Mouse (Mus musculus) hindbrain, embryonic 13.5 days (tissue): ENCODE measurements around the gene Dspp. TPM values are rescaled to one million over a fixed set of nuclear protein-coding genes. Genes with fewer than 3 reads are reported as not detected.

Experiments used
- ATAC-seq: fragments of 200-750 bp; cut with Nextera tagmentation; 2 replicates; pipeline ENCODE4 v1.8.0; 2017; ENCODE audit warnings: moderate TSS enrichment; ENCODE audit not compliant: low FRiP score
- H3K27ac ChIP-seq: fragments of 300-500 bp; sonication (generic); 2 replicates; pipeline ENCODE4 v1.5.1; 2015; ENCODE audit warnings: inconsistent platforms, mild to moderate bottlenecking, moderate library complexity
- H3K27me3 ChIP-seq: fragments of 300-500 bp; sonication (generic); 2 replicates; pipeline ENCODE4 v1.6.1; 2015; ENCODE audit warnings: mild to moderate bottlenecking, inconsistent platforms
- H3K36me3 ChIP-seq: fragments of 300-500 bp; sonication (generic); 2 replicates; pipeline ENCODE4 v1.6.1; 2015; ENCODE audit warnings: mild to moderate bottlenecking, inconsistent platforms
- H3K4me1 ChIP-seq: fragments of 300-500 bp; sonication (generic); replicated peaks from 2 replicates; pipeline ENCODE4 v1.6.1; 2015; ENCODE audit warnings: inconsistent platforms
- H3K4me2 ChIP-seq: fragments of 300-500 bp; sonication (generic); 2 replicates; pipeline ENCODE4 v1.6.1; 2015; ENCODE audit warnings: inconsistent platforms, mild to moderate bottlenecking, moderate library complexity
- H3K4me3 ChIP-seq: fragments of 300-500 bp; sonication (generic); 2 replicates; pipeline ENCODE4 v1.5.1; 2015; ENCODE audit warnings: mild to moderate bottlenecking, inconsistent platforms
- H3K9ac ChIP-seq: fragments of 300-500 bp; sonication (generic); 2 replicates; pipeline ENCODE4 v1.6.1; 2015; ENCODE audit warnings: mild to moderate bottlenecking, inconsistent platforms
- H3K9me3 ChIP-seq: fragments of 300-500 bp; sonication (generic); 2 replicates; pipeline ENCODE4 v1.6.1; 2016; ENCODE audit warnings: inconsistent platforms
- WGBS: fragments of 180-500 bp; shearing (Covaris S2); methylation state at CpG from one replicate; pipeline ENCODE4 v1.1.7; 2015; 5-methylcytosine and 5-hydroxymethylcytosine counted together
- polyA plus RNA-seq: library from polyadenylated mRNA; unstranded; fragments of >200 nt; fragmentation: Nextera tagmentation; extraction: Ambion mirVana; gene quantifications from 2 replicates; pipeline ENCODE4 v1.2.1, GENCODE M21; 2015

Dspp gene
- polyA plus RNA-seq, 1 experiment from 2014 or later: not detected

DNA sequence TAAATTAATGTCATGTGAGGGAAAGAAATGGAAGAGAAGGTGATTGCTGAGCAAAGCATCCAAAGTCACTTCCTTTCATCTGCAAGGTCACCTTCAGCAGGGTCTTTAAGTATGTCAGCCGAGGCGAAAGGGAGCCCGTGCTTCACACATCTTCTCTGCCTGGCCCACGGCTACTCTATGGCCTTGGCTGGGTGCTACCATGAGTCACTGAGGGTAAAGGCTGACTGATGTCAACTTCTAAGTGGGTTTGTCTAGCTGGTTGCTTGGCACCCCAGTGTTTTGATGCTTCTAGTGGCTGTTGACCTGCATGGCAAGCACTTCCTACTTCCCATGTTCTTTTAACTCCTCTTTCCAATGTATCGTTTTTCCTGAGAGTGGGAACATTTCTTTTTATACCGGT lies 20.3 kb upstream of the Dspp start:
- ATAC-seq: no peak
- Histone ChIP-seq H3K4me2 (no peak overlapping the region), H3K27ac (no peak overlapping the region), H3K9me3 (no peaks in the 10 kb centered on the region), H3K9ac (no peak overlapping the region), H3K4me1 (no peaks in the 10 kb centered on the region), H3K27me3 (no peaks in the 10 kb centered on the region), H3K4me3 (no peak overlapping the region), H3K36me3 (no peaks in the 10 kb centered on the region)
- 96% methylated on average over 6 of the region's 6 CpGs for WGBS

DNA sequence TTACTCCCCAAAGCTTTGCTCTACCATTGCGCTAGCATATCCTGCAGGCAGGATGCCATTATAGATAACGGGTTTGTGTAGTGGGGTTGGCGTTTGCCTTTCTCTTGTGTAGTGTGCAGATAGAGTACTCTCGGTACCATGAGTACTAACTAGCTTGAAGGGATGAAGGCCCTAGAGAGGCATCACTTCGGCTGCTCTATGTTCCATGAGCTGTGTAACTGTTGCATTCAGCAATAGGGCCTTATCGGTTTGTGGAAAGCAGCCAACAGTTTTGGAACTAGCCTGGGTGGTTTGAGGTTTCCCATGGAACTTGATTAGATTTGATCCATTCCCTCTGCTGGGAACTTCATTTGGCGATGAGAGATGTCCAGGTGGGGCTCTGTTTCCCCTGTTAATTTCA lies 12.8 kb upstream of the Dspp start:
- H3K4me1 ChIP-seq: no peaks in the 10 kb centered on the region
- no peak overlapping the region for H3K27ac ChIP-seq
- no peaks in the 10 kb centered on the region for H3K9me3 ChIP-seq
- H3K36me3 ChIP-seq: no peaks in the 10 kb centered on the region
- no peak for ATAC-seq
- no peak overlapping the region for H3K4me2 ChIP-seq
- H3K27me3 ChIP-seq: no peaks in the 10 kb centered on the region
- H3K9ac ChIP-seq: no peak overlapping the region
- 95% methylated on average over 7 of the region's 7 CpGs for WGBS
- H3K4me3 ChIP-seq: no peak overlapping the region

DNA sequence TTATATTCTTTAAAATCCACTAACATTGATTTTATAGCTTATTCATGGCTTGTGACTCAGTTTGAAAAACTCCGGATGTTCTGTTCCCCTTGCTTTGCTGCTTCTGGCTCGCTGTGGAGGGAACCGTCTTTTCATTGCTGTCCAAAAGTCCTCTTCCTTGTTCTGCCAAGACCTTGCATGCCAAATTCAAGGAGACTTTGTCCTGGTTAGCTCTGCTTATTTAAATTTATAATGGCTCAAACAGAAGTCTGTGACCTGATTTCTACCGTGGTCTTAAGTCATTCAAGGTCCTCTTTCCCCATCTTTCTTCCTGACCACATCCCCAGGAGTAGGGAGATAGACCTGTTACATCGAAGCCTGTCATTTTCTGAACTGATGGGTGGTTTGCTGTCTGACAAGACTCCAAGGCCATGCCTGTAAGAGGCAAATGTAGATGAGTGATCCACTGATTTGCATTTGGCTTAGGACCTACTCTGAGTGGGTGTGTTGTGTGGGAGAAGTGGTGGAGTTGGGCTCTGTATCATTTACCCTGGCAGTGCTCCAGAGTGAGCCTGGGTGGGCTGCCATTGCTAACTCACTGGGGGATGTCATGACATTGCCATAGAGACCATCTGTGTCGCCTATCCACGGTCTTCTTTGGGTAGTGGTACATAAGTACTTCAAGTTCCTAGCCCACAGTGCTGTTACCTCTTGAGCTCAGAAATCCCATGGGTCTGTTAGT lies 12.0 kb upstream of the Dspp start:
- Histone ChIP-seq H3K4me3 (no peak overlapping the region), H3K9me3 (no peaks in the 10 kb centered on the region), H3K36me3 (no peaks in the 10 kb centered on the region), H3K9ac (no peak overlapping the region), H3K4me2 (no peak overlapping the region), H3K27ac (no peak overlapping the region), H3K27me3 (no peaks in the 10 kb centered on the region), H3K4me1 (no peaks in the 10 kb centered on the region)
- 82% methylated on average over 7 of the region's 7 CpGs for WGBS
- peak; percentile 68; the same call in 1 of the 2 replicates for ATAC-seq

DNA sequence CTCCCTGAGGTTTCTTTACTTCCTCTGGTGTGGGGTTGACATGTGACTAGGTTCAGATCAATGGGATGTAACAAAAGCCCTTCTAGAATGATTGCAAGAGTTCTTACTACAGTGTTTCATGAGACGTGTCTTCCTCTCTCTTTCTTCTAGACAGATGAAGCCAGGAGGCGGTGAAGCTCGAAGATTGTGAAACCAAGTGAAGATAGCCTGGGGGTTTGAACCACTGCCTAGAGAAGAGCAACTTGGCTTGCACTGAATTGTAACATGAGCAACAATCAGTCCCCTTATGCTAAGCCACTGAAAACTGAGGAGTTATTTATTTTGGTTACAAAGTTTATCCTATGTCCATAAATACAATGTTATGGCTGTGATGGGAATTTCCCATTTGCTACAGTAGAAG lies 9.9 kb upstream of the Dspp start:
- Histone ChIP-seq H3K27me3 (no peaks in the 10 kb centered on the region), H3K36me3 (no peaks in the 10 kb centered on the region)
- 82% methylated on average over 3 of the region's 3 CpGs for whole genome bisulfite sequencing

DNA sequence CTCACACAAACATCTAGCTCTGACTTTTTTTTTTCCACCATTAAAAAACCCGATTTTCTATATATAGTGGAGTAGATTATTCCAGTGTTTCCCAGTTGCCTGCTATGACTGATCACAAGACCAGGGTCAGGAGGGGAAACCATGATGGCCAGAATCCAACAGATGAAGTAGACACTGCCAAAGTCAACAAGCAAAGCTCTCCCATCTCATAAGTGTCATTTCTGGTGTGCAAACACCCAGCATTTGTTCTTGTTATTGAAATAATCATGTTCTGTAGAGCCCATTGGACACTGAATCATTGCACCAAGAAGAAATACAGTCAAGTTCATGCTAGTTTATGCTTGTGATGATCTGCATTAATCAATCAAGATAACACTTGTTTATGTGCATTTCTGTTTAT lies 9.1 kb upstream of the Dspp start:
- no peak overlapping the region for H3K4me2 ChIP-seq
- no peaks in the 10 kb centered on the region for H3K9me3 ChIP-seq
- 74% methylated on average over 1 of the region's 1 CpGs for WGBS
- H3K4me1 ChIP-seq: no peaks in the 10 kb centered on the region
- no peak overlapping the region for H3K9ac ChIP-seq
- no peaks in the 10 kb centered on the region for H3K27me3 ChIP-seq
- no peaks in the 10 kb centered on the region for H3K36me3 ChIP-seq
- no peak for ATAC-seq
- no peak overlapping the region for H3K27ac ChIP-seq
- H3K4me3 ChIP-seq: no peak overlapping the region

More for the DNA sequence above, 9.9 kb upstream of the Dspp start:
- no peak for ATAC-seq
- H3K4me1 ChIP-seq: no peaks in the 10 kb centered on the region
- H3K27ac ChIP-seq: no peak overlapping the region
- no peaks in the 10 kb centered on the region for H3K9me3 ChIP-seq
- no peak overlapping the region for H3K4me3 ChIP-seq
- no peak overlapping the region for H3K9ac ChIP-seq
- H3K4me2 ChIP-seq: no peak overlapping the region

DNA sequence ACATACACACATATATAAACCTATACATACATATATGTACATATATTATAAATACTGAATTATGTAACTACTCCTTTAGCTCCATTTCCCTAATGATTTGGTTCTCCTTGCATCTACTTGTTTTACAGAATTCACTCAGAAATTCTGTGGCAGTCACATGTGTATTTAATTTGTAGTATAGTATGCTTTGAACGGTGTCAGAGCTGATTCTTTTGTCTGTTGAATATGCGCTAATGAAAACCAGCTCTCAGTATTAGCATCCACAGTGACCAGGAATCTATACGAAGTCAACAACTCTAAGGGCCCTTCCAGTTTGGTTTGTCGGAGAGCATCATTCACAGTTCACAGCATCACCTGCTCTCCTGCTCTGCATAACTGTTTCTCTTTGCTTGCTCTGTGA lies 7.0 kb upstream of the Dspp start:
- Histone ChIP-seq H3K4me3 (no peak overlapping the region), H3K9me3 (no peaks in the 10 kb centered on the region), H3K4me1 (no peaks in the 10 kb centered on the region), H3K27ac (no peak overlapping the region), H3K36me3 (no peaks in the 10 kb centered on the region), H3K27me3 (no peaks in the 10 kb centered on the region), H3K9ac (no peak overlapping the region), H3K4me2 (no peak overlapping the region)
- WGBS: 91% methylated on average over 4 of the region's 4 CpGs
- no peak for ATAC-seq

DNA sequence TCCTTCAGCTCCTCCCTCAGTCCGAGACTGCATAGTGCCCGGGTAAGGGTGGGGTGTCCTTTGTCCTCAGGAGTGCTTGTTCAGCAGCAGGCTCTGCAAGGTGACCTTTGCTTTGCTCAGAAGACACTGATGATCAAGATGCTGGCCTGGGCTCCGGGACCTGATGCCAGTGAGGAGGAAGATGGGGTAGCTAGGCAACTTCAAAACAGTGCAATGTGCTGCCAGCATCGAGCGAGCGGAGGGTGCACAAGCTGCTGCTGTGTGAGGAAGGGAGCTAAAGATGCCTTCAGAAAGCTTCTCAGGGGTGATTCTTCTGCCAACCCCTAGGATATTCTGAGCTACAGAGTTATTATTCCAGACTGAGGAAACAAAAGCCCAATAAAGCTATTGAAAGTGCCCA lies 2.6 kb downstream of the Dspp start:
- Histone ChIP-seq H3K27me3 (no peaks in the 10 kb centered on the region), H3K9me3 (0 out of 2 replicates have a peak, but pooled peaks cover under 1% of the 10 kb centered on the region), H3K4me2 (no peak overlapping the region), H3K4me3 (no peak overlapping the region), H3K9ac (no peak overlapping the region), H3K4me1 (no peaks in the 10 kb centered on the region), H3K27ac (no peak overlapping the region), H3K36me3 (no peaks in the 10 kb centered on the region)
- ATAC-seq: no peak
- 78% methylated on average over 6 of the region's 6 CpGs for WGBS

DNA sequence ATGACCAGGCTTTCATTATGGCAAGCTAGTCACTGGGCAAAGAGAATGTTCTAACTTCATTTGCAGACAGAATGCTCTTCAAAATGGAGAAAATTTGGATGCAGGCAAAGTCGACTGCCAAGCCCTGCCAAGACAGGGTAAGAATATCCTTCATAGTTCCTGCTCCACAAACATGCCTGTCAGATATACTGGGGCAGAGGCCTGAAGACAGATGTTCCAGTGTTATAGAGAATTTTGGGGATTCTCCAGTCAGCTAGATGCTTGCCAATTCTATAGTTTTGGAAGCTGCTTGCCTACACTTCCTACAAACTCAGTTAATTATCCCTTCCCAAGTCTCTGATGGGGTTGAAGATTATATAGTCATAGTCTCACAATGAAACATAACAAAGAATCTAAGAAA lies 13.2 kb downstream of the Dspp start:
- Histone ChIP-seq H3K9me3 (peaks cover 3% of the 10 kb centered on the region), H3K4me2 (no peak overlapping the region), H3K9ac (no peak overlapping the region), H3K27ac (no peak overlapping the region), H3K4me1 (no peaks in the 10 kb centered on the region), H3K4me3 (no peak overlapping the region), H3K27me3 (no peaks in the 10 kb centered on the region), H3K36me3 (no peaks in the 10 kb centered on the region)
- WGBS: 95% methylated on average over 1 of the region's 1 CpGs
- no peak for ATAC-seq

DNA sequence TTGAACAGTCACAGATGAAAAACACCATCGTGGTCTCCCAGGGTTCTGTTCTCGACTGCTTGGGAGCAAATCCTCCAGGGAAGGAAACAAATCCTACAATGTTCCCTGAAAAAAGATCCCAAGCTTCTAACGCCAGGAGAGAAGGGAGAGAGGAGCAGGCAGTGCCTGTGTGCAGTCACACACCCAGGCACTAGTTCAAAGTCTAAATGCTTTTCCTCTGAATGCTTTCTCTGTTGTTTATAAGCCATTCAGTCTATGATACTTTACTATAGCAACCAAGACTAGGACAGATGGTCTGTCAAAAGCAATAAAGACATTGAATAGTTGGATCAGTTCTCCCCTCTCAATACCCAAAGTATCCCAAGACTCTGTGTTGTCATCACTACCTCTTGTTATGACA lies 16.8 kb downstream of the Dspp start:
- ATAC-seq: no peak
- Histone ChIP-seq H3K9me3 (peaks cover 2% of the 10 kb centered on the region), H3K36me3 (no peaks in the 10 kb centered on the region), H3K27me3 (no peaks in the 10 kb centered on the region), H3K27ac (no peak overlapping the region), H3K9ac (no peak overlapping the region), H3K4me1 (no peaks in the 10 kb centered on the region), H3K4me3 (no peak overlapping the region), H3K4me2 (no peak overlapping the region)
- WGBS: 74% methylated on average over 3 of the region's 3 CpGs

DNA sequence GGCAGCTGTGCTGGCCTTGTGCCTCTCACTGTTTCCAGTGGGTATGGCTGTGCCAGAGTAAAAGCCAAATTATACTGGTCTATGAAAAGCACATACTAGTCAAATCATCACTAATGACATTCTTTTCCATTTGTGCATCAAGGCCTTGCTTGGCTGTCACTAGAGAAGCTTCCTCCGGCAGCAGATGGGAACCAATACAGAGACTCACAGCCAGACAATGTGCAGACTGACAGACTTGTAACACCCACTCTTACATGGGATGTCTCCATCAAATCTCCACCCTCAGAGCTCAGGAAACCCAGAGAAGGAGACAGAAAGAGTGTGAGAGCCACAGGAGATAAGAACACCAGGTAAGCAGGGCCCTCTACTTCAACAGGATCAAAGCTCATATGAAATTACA lies 24.6 kb downstream of the Dspp start:
- Histone ChIP-seq H3K4me3 (no peak overlapping the region), H3K36me3 (no peaks in the 10 kb centered on the region), H3K4me2 (no peak overlapping the region), H3K4me1 (no peaks in the 10 kb centered on the region), H3K9ac (no peak overlapping the region), H3K9me3 (no peaks in the 10 kb centered on the region), H3K27ac (no peak overlapping the region), H3K27me3 (no peaks in the 10 kb centered on the region)
- 95% methylated on average over 1 of the region's 1 CpGs for WGBS
- no peak for ATAC-seq

DNA sequence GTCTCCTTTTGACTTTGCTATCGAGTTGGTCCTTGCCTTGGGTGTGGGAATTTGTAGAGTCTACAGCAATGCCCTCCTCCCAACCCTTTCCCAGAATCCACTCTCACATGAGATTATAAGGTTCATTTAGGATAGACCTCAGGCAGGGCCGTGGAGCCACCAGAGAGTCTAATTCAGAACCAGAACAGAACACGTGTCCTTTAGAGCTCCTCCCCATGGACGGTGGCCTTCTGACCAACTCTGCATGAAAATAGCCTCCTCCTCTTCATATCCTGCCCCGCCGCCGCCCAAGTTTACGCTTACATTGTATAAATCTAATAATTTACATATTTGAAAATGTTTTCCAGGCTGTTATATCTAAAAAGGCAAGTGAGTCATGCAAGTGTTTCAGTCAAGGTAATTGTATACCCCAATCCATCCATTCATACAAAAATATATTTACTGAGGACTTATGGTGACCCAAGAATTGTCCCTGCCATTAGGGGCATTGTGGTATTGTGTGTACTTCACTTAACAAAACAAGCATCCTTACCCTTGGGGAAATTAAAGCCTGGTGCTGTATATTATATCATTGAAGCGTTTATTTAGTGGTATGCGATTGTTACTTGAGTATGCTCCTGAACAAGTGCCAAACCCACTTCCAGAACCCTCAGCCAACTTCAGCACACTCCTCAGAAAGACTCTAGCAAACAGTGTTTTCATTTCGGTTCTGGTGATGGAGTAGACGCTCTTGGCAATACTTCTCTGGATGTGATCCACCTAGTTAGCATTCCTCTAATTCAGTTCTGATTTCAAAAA lies 30.8 kb downstream of the Dspp start:
- H3K9me3 ChIP-seq: no peaks in the 10 kb centered on the region
- H3K9ac ChIP-seq: no peak overlapping the region
- H3K27me3 ChIP-seq: no peaks in the 10 kb centered on the region
- H3K4me3 ChIP-seq: no peak overlapping the region
- H3K4me2 ChIP-seq: no peak overlapping the region
- no peaks in the 10 kb centered on the region for H3K4me1 ChIP-seq
- no peak for ATAC-seq
- WGBS: 94% methylated on average over 12 of the region's 12 CpGs
- no peaks in the 10 kb centered on the region for H3K36me3 ChIP-seq
- H3K27ac ChIP-seq: no peak overlapping the region

DNA sequence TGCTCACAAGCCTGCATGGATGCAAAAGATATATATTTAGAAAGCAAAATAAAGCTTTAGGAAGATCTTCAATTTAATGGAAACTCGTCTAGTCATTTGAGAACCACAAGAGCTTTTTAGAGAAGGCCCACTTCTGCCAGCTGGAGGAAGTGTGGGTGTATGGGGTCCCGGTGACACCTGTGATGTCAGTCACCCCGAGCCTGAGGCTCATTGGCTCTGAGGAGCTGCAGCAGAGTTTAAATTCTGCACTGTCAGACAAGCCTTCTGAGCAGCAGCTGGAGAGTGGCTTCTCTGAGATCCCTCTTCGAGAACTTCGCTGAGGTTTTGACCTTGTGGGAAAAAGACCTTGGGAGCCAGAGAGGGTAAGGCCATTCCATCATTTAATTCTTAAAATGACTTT lies 31.8 kb downstream of the Dspp start, which contains the start of gene Dmp1:
Dmp1 (plus strand) TSS at position 263 of the 400 bp plus-strand sequence.
- Histone ChIP-seq H3K9ac (no peak within 1 kb of the TSS), H3K4me2 (no peak within 1 kb of the TSS), H3K4me1 (no peaks in the 10 kb centered on the region), H3K4me3 (no peak within 1 kb of the TSS), H3K27ac (no peak within 1 kb of the TSS), H3K9me3 (no peaks in the 10 kb centered on the region), H3K36me3 (no peaks in the 10 kb centered on the region), H3K27me3 (no peaks in the 10 kb centered on the region)
- ATAC-seq: no peak
- 79% methylated on average over 5 of the region's 5 CpGs for WGBS

DNA sequence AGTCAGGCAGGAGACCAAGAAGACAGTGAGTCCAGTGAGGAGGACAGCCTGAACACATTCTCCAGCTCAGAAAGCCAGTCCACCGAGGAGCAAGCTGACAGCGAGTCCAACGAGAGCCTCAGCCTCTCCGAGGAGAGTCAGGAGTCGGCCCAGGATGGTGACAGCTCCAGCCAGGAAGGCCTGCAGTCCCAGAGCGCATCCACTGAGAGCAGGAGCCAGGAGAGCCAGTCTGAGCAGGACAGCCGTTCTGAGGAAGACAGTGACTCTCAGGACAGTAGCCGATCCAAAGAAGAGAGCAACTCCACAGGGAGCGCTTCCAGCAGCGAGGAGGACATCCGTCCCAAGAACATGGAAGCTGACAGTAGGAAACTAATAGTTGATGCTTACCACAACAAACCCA lies 42.0 kb downstream of the Dspp start:
- no peaks in the 10 kb centered on the region for H3K9me3 ChIP-seq
- no peak overlapping the region for H3K9ac ChIP-seq
- 77% methylated on average over 11 of the region's 11 CpGs for WGBS
- no peak overlapping the region for H3K27ac ChIP-seq
- H3K4me2 ChIP-seq: no peak overlapping the region
- no peak for ATAC-seq
- no peaks in the 10 kb centered on the region for H3K36me3 ChIP-seq
- no peak overlapping the region for H3K4me3 ChIP-seq
- H3K4me1 ChIP-seq: no peaks in the 10 kb centered on the region
- H3K27me3 ChIP-seq: no peaks in the 10 kb centered on the region
